ENCODE assay signal across 29 mouse cellular contexts in the genomic region with DNA sequence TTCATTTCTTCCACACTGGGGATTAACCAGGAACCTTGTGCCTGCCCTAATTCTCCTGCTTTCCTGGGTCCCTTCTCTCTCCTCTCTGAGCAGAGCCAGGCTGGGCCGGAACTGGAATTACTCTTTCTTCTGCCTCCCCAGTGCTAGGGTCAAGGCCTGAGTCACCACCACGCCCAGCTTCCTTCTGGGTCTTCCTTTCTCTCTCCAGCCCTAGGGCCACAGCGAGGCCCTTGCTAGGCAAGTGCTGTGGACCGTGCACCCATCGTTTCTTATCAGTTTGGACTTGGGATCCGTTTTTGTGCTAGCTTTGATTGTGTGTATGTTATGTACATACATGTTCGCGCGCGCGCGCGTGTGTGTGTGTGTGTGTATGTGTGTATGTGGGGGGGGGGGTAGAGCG. TPM values are rescaled to one million over a fixed set of nuclear protein-coding genes. Genes with fewer than 3 reads are reported as not detected.
DNase-seq lines count a peak whose midpoint lies in the region; ATAC-seq and TF ChIP-seq lines count a peak whose summit lies in the region.
"Had no signal": no experiment of that assay in that cellular context is flagged by ENCODE, and none has a peak within 500 bp of the region (broad histone marks: within the 10 kb centered on the region; RNA-seq: fewer than 3 reads in every experiment).

No protein-coding gene starts in this region.

- ATAC-seq in midbrain, embryonic 11.5 days (ENCODE audit: low FRiP score) = no peak
- ATAC-seq in midbrain, postnatal 0 days (ENCODE audit: low FRiP score) = no peak
- ATAC-seq in intestine, embryonic 16.5 days = peak; percentile 54
- peak; percentile 83 for ATAC-seq in stomach, postnatal 0 days (ENCODE audit: low FRiP score, low TSS enrichment)
- ATAC-seq: forebrain, embryonic 15.5 days had no signal

- H3K27me3 ChIP-seq in midbrain, embryonic 11.5 days (ENCODE audit: control insufficient read depth, insufficient read depth, low read length) = peaks cover 32% of the 10 kb centered on the region
- H3K27me3 ChIP-seq in midbrain, postnatal 0 days (ENCODE audit: insufficient read depth, low read length) = peaks cover 21% of the 10 kb centered on the region
- H3K27me3 ChIP-seq in ES-Bruce4 (ENCODE audit: control insufficient read depth, insufficient read depth, low read length, poor library complexity, severe bottlenecking) = 0 out of 2 replicates have a peak, but pooled peaks cover 3% of the 10 kb centered on the region
- peaks cover 16% of the 10 kb centered on the region for H3K27me3 ChIP-seq in intestine, embryonic 16.5 days (replicated peaks; ENCODE audit: control insufficient read depth, insufficient read depth, low read length)
- H3K27me3 ChIP-seq in stomach, postnatal 0 days (ENCODE audit: control insufficient read depth, insufficient read depth, low read length) = peaks cover 6% of the 10 kb centered on the region; the same call in 1 of the 2 replicates
- peaks cover 53% of the 10 kb centered on the region for H3K27me3 ChIP-seq in limb, embryonic 10.5 days (ENCODE audit: low read depth, poor library complexity, severe bottlenecking)

- TF ChIP-seq POLR2A in ES-Bruce4 (IDR thresholded peaks at IDR 0.05; ENCODE audit: insufficient read depth, low read length) = no peak

- H3K4me1 ChIP-seq in midbrain, embryonic 11.5 days (ENCODE audit: control insufficient read depth, insufficient read depth, low read length) = peaks cover 24% of the 10 kb centered on the region
- H3K4me1 ChIP-seq in midbrain, postnatal 0 days (ENCODE audit: insufficient read depth, low read length) = 0 out of 2 replicates have a peak, but pooled peaks cover 3% of the 10 kb centered on the region
- H3K4me1 ChIP-seq in ES-Bruce4 (ENCODE audit: control insufficient read depth, insufficient read depth, low read length) = peaks cover 11% of the 10 kb centered on the region
- peaks cover 9% of the 10 kb centered on the region; the same call in 1 of the 2 replicates for H3K4me1 ChIP-seq in intestine, embryonic 16.5 days (ENCODE audit: control insufficient read depth, insufficient read depth, low read length)
- H3K4me1 ChIP-seq in stomach, postnatal 0 days (replicated peaks; ENCODE audit: control insufficient read depth, insufficient read depth) = 0 out of 2 replicates have a peak, but pooled peaks cover 2% of the 10 kb centered on the region
- H3K4me1 ChIP-seq in limb, embryonic 10.5 days = peaks cover 31% of the 10 kb centered on the region

- H3K27ac ChIP-seq in midbrain, embryonic 11.5 days (ENCODE audit: low read depth, low read length) = no peak overlapping the region
- H3K27ac ChIP-seq in midbrain, postnatal 0 days (ENCODE audit: low read depth, low read length) = no peak overlapping the region
- no peak overlapping the region for H3K27ac ChIP-seq in ES-Bruce4 (ENCODE audit: insufficient read depth, low read length)
- no peak overlapping the region for H3K27ac ChIP-seq in intestine, embryonic 16.5 days (ENCODE audit: low read length)
- no peak overlapping the region for H3K27ac ChIP-seq in stomach, postnatal 0 days (replicated peaks)
- H3K27ac ChIP-seq in limb, embryonic 10.5 days = no peak overlapping the region
- H3K27ac ChIP-seq: embryonic facial prominence, embryonic 10.5 days; embryonic facial prominence, embryonic 13.5 days; forebrain, embryonic 12.5 days; forebrain, embryonic 15.5 days; heart, adult 2 months; heart, embryonic 10.5 days; heart, embryonic 13.5 days; hindbrain, embryonic 12.5 days; hindbrain, embryonic 15.5 days had no signal

- TF ChIP-seq EP300 in ES-Bruce4 (IDR thresholded peaks at IDR 0.05; ENCODE audit: insufficient read depth, low read depth, low read length) = no peak
- no peak for TF ChIP-seq EP300 in stomach, postnatal 0 days (optimal IDR thresholded peaks at IDR 0.05)

- peak; percentile 57 for DNase-seq in midbrain, embryonic 11.5 days (ENCODE audit: low spot score, missing footprints)
- DNase-seq in midbrain, postnatal 0 days (ENCODE audit: low spot score) = no peak
- peak; percentile 69 for DNase-seq in stomach, postnatal 0 days (ENCODE audit: low spot score)
- no peak for DNase-seq in heart, postnatal 25 days (ENCODE audit: low spot score)
- DNase-seq in right cerebral cortex, postnatal 14 days = no peak
- no peak for DNase-seq in limb, embryonic 10.5 days (ENCODE audit: low spot score)
- DNase-seq: adrenal gland, postnatal 10 days; B cell, adult 2 months; cerebellum, adult 2 months; cerebellum, adult 9-11 months; cerebellum, postnatal 36 days; embryo, embryonic 11 days; gastrocnemius, postnatal 10 days; gastrocnemius, postnatal 36 days; heart, adult 2 months; heart, postnatal 14 days had no signal

- 91% methylated on average over 14 of the region's 14 CpGs for WGBS in midbrain, embryonic 11.5 days
- WGBS in midbrain, postnatal 0 days = 92% methylated on average over 14 of the region's 14 CpGs
- WGBS in intestine, embryonic 16.5 days = 81% methylated on average over 14 of the region's 14 CpGs
- WGBS in stomach, postnatal 0 days = 73% methylated on average over 14 of the region's 14 CpGs
- WGBS in limb, embryonic 10.5 days = 89% methylated on average over 14 of the region's 14 CpGs

- H3K9ac ChIP-seq in midbrain, embryonic 11.5 days (ENCODE audit: low read length) = no peak overlapping the region
- H3K9ac ChIP-seq in midbrain, postnatal 0 days (replicated peaks; ENCODE audit: low read length, poor library complexity, severe bottlenecking) = no peak overlapping the region
- peak overlapping the region; percentile 51 for H3K9ac ChIP-seq in ES-Bruce4 (ENCODE audit: low read depth, poor library complexity, severe bottlenecking)
- no peak overlapping the region for H3K9ac ChIP-seq in intestine, embryonic 16.5 days (ENCODE audit: low read depth, low read length)
- H3K9ac ChIP-seq in stomach, postnatal 0 days (ENCODE audit: low read length) = no peak overlapping the region
- H3K9ac ChIP-seq: embryonic facial prominence, embryonic 13.5 days; forebrain, embryonic 12.5 days; forebrain, embryonic 15.5 days; heart, embryonic 13.5 days; hindbrain, embryonic 12.5 days; hindbrain, embryonic 15.5 days had no signal

- no peaks in the 10 kb centered on the region for H3K9me3 ChIP-seq in midbrain, embryonic 11.5 days (ENCODE audit: control insufficient read depth, low read length)
- H3K9me3 ChIP-seq in midbrain, postnatal 0 days (ENCODE audit: low read length) = no peaks in the 10 kb centered on the region
- no peaks in the 10 kb centered on the region for H3K9me3 ChIP-seq in ES-Bruce4 (replicated peaks; ENCODE audit: control insufficient read depth, insufficient read depth, low read length, poor library complexity, severe bottlenecking)
- H3K9me3 ChIP-seq in intestine, embryonic 16.5 days (ENCODE audit: control insufficient read depth, low read length) = no peaks in the 10 kb centered on the region
- H3K9me3 ChIP-seq in stomach, postnatal 0 days (ENCODE audit: control insufficient read depth, low read length) = no peaks in the 10 kb centered on the region
- H3K9me3 ChIP-seq in limb, embryonic 10.5 days (replicated peaks) = no peaks in the 10 kb centered on the region
- H3K9me3 ChIP-seq: embryonic facial prominence, embryonic 10.5 days; embryonic facial prominence, embryonic 13.5 days; forebrain, embryonic 12.5 days; forebrain, embryonic 15.5 days; heart, embryonic 10.5 days; heart, embryonic 13.5 days; hindbrain, embryonic 12.5 days; hindbrain, embryonic 15.5 days had no signal

- TF ChIP-seq CTCF in midbrain, postnatal 0 days (IDR thresholded peaks at IDR 0.05) = no peak
- TF ChIP-seq CTCF in ES-Bruce4 (IDR thresholded peaks at IDR 0.05; ENCODE audit: low read depth, low read length) = no peak
- no peak for TF ChIP-seq CTCF in stomach, postnatal 0 days (IDR thresholded peaks at IDR 0.05; ENCODE audit: low read depth)

- no peak overlapping the region for H3K4me3 ChIP-seq in midbrain, embryonic 11.5 days (ENCODE audit: low read depth, low read length)
- H3K4me3 ChIP-seq in midbrain, postnatal 0 days (ENCODE audit: low read depth, low read length) = no peak overlapping the region
- peak overlapping the region; percentile 21; the same call in 1 of the 2 replicates for H3K4me3 ChIP-seq in ES-Bruce4 (ENCODE audit: low read depth, low read length)
- H3K4me3 ChIP-seq in intestine, embryonic 16.5 days (ENCODE audit: low read length) = no peak overlapping the region
- no peak overlapping the region for H3K4me3 ChIP-seq in stomach, postnatal 0 days (ENCODE audit: low read depth, low read length)
- H3K4me3 ChIP-seq in limb, embryonic 10.5 days = no peak overlapping the region
- H3K4me3 ChIP-seq: embryonic facial prominence, embryonic 10.5 days; embryonic facial prominence, embryonic 13.5 days; erythroblast, embryonic 14.5 days; forebrain, embryonic 12.5 days; forebrain, embryonic 15.5 days; heart, adult 2 months; heart, embryonic 10.5 days; heart, embryonic 13.5 days; hindbrain, embryonic 12.5 days; hindbrain, embryonic 15.5 days had no signal

- intact Hi-C loops in heart, postnatal 25 days (cut with DNase I) = no loop called here

- no peaks in the 10 kb centered on the region for H3K36me3 ChIP-seq in midbrain, embryonic 11.5 days (ENCODE audit: control insufficient read depth, insufficient read depth, low read length)
- H3K36me3 ChIP-seq in midbrain, postnatal 0 days (ENCODE audit: insufficient read depth, low read length) = no peaks in the 10 kb centered on the region
- no peaks in the 10 kb centered on the region for H3K36me3 ChIP-seq in ES-Bruce4 (ENCODE audit: control insufficient read depth, insufficient read depth, low read length, poor library complexity, severe bottlenecking)
- H3K36me3 ChIP-seq in intestine, embryonic 16.5 days (ENCODE audit: control insufficient read depth, insufficient read depth, low read length) = no peaks in the 10 kb centered on the region
- H3K36me3 ChIP-seq in stomach, postnatal 0 days (ENCODE audit: control insufficient read depth, insufficient read depth, low read length) = no peaks in the 10 kb centered on the region
- no peaks in the 10 kb centered on the region for H3K36me3 ChIP-seq in limb, embryonic 10.5 days
- H3K36me3 ChIP-seq: embryonic facial prominence, embryonic 10.5 days; embryonic facial prominence, embryonic 13.5 days; forebrain, embryonic 12.5 days; forebrain, embryonic 15.5 days; heart, embryonic 10.5 days; heart, embryonic 13.5 days; hindbrain, embryonic 12.5 days; hindbrain, embryonic 15.5 days had no signal

- H3K4me2 ChIP-seq in midbrain, embryonic 11.5 days = no peak overlapping the region
- H3K4me2 ChIP-seq in midbrain, postnatal 0 days (ENCODE audit: low read depth, low read length, poor library complexity, severe bottlenecking) = no peak overlapping the region
- no peak overlapping the region for H3K4me2 ChIP-seq in intestine, embryonic 16.5 days (ENCODE audit: low read depth, low read length)
- H3K4me2 ChIP-seq in stomach, postnatal 0 days (replicated peaks; ENCODE audit: low read depth) = no peak overlapping the region
- H3K4me2 ChIP-seq: embryonic facial prominence, embryonic 13.5 days; forebrain, embryonic 12.5 days; forebrain, embryonic 15.5 days; heart, embryonic 13.5 days; hindbrain, embryonic 12.5 days; hindbrain, embryonic 15.5 days had no signal

RNA-seq across cellular contexts. Expression of a gene that starts 3.8 kb away (rescaled TPM):
- 0.19 and 0.37 TPM in 2 replicates for polyA plus RNA-seq in midbrain, embryonic 11.5 days (2014; fragmentation: Nextera tagmentation; extraction: Ambion mirVana)
- total RNA-seq in midbrain, postnatal 0 days (2014; rRNA removed) = 3.1 and 6.2 TPM in 2 replicates
- polyA plus RNA-seq in midbrain, postnatal 0 days (2015; fragmentation: Nextera tagmentation; extraction: Ambion mirVana) = 3.6 and 4.6 TPM in 2 replicates
- 4.2 and 4.4 TPM in 2 replicates for polyA plus RNA-seq in ES-Bruce4 (2011; ENCODE audit: insufficient read depth, insufficient read length, low read depth, missing spikeins)
- 0.69 and 0.71 TPM in 2 replicates for polyA plus RNA-seq in intestine, embryonic 16.5 days (2015; fragmentation: Nextera tagmentation; extraction: Ambion mirVana)
- polyA plus RNA-seq in stomach, postnatal 0 days (2015; fragmentation: Nextera tagmentation; extraction: Ambion mirVana) = 1.6 and 1.9 TPM in 2 replicates
- total RNA-seq in heart, postnatal 25 days (2021) = 1 to 10 TPM; 2.4 to 5.3 TPM
- 0.34 and 0.51 TPM in 2 replicates for polyA plus RNA-seq in limb, embryonic 10.5 days (2016; fragmentation: Nextera tagmentation; extraction: Ambion mirVana)
- total RNA-seq: granulocyte monocyte progenitor cell, adult 5-6 weeks; hematopoietic stem cell, adult 5-6 weeks had no signal
- polyA plus RNA-seq: erythroblast, embryonic 14.5 days had no signal

RNA-seq across cellular contexts. Expression of a gene that starts 11.0 kb away (rescaled TPM):
- polyA plus RNA-seq in midbrain, embryonic 11.5 days (2014; fragmentation: Nextera tagmentation; extraction: Ambion mirVana) = 19.4 and 23.1 TPM in 2 replicates
- total RNA-seq in midbrain, postnatal 0 days (2014; rRNA removed) = 33.8 and 43.8 TPM in 2 replicates
- polyA plus RNA-seq in midbrain, postnatal 0 days (2015; fragmentation: Nextera tagmentation; extraction: Ambion mirVana) = 17.6 and 18.5 TPM in 2 replicates
- 28.4 and 31.8 TPM in 2 replicates for polyA plus RNA-seq in ES-Bruce4 (2011; ENCODE audit: insufficient read depth, insufficient read length, low read depth, missing spikeins)
- 17.5 and 21.0 TPM in 2 replicates for polyA plus RNA-seq in intestine, embryonic 16.5 days (2015; fragmentation: Nextera tagmentation; extraction: Ambion mirVana)
- 21.4 and 24.8 TPM in 2 replicates for polyA plus RNA-seq in stomach, postnatal 0 days (2015; fragmentation: Nextera tagmentation; extraction: Ambion mirVana)
- total RNA-seq in heart, postnatal 25 days (2021) = 10 to 100 TPM; 19.0 to 21.2 TPM
- 27.5 and 34.4 TPM in 2 replicates for polyA plus RNA-seq in limb, embryonic 10.5 days (2016; fragmentation: Nextera tagmentation; extraction: Ambion mirVana)

RNA-seq across cellular contexts. Expression of a gene that starts 44.6 kb away (rescaled TPM):
- 20.4 and 21.3 TPM in 2 replicates for polyA plus RNA-seq in midbrain, embryonic 11.5 days (2014; fragmentation: Nextera tagmentation; extraction: Ambion mirVana)
- total RNA-seq in midbrain, postnatal 0 days (2014; rRNA removed) = 48.0 and 67.1 TPM in 2 replicates
- 50.4 and 54.6 TPM in 2 replicates for polyA plus RNA-seq in midbrain, postnatal 0 days (2015; fragmentation: Nextera tagmentation; extraction: Ambion mirVana)
- 18.3 and 20.3 TPM in 2 replicates for polyA plus RNA-seq in ES-Bruce4 (2011; ENCODE audit: insufficient read depth, insufficient read length, low read depth, missing spikeins)
- polyA plus RNA-seq in intestine, embryonic 16.5 days (2015; fragmentation: Nextera tagmentation; extraction: Ambion mirVana) = 27.8 and 32.5 TPM in 2 replicates
- 19.1 and 19.6 TPM in 2 replicates for polyA plus RNA-seq in stomach, postnatal 0 days (2015; fragmentation: Nextera tagmentation; extraction: Ambion mirVana)
- total RNA-seq in heart, postnatal 25 days (2021) = 10 to 100 TPM; 21.4 to 21.6 TPM
- polyA plus RNA-seq in limb, embryonic 10.5 days (2016; fragmentation: Nextera tagmentation; extraction: Ambion mirVana) = 29.0 and 31.6 TPM in 2 replicates

RNA-seq across cellular contexts. Expression of a gene that starts 44.9 kb away (rescaled TPM):
- 419 and 422 TPM in 2 replicates for polyA plus RNA-seq in midbrain, embryonic 11.5 days (2014; fragmentation: Nextera tagmentation; extraction: Ambion mirVana)
- total RNA-seq in midbrain, postnatal 0 days (2014; rRNA removed) = 315 and 338 TPM in 2 replicates
- 353 and 371 TPM in 2 replicates for polyA plus RNA-seq in midbrain, postnatal 0 days (2015; fragmentation: Nextera tagmentation; extraction: Ambion mirVana)
- polyA plus RNA-seq in ES-Bruce4 (2011; ENCODE audit: insufficient read depth, insufficient read length, low read depth, missing spikeins) = 1,045 and 1,093 TPM in 2 replicates
- 499 and 529 TPM in 2 replicates for polyA plus RNA-seq in intestine, embryonic 16.5 days (2015; fragmentation: Nextera tagmentation; extraction: Ambion mirVana)
- polyA plus RNA-seq in stomach, postnatal 0 days (2015; fragmentation: Nextera tagmentation; extraction: Ambion mirVana) = 231 and 235 TPM in 2 replicates
- 10 to 100 TPM; 95.7 to 96.0 TPM for total RNA-seq in heart, postnatal 25 days (2021)
- 893 and 996 TPM in 2 replicates for polyA plus RNA-seq in limb, embryonic 10.5 days (2016; fragmentation: Nextera tagmentation; extraction: Ambion mirVana)

Comparison
In these comparisons a context has a peak if more than half of its experiments do, and no peak if none do; other contexts are left out.
1. DNase-seq: peak in midbrain, embryonic 11.5 days (single experiment) and stomach, postnatal 0 days (single experiment); none in midbrain, postnatal 0 days (single experiment), heart, postnatal 25 days (single experiment), right cerebral cortex, postnatal 14 days (single experiment) and limb, embryonic 10.5 days (single experiment).
2. ATAC-seq: peak in intestine, embryonic 16.5 days (single experiment) and stomach, postnatal 0 days (single experiment); none in midbrain, embryonic 11.5 days (single experiment) and midbrain, postnatal 0 days (single experiment).